Comparison of ENCODE assay signal across 21 mouse cellular contexts in the genomic region with DNA sequence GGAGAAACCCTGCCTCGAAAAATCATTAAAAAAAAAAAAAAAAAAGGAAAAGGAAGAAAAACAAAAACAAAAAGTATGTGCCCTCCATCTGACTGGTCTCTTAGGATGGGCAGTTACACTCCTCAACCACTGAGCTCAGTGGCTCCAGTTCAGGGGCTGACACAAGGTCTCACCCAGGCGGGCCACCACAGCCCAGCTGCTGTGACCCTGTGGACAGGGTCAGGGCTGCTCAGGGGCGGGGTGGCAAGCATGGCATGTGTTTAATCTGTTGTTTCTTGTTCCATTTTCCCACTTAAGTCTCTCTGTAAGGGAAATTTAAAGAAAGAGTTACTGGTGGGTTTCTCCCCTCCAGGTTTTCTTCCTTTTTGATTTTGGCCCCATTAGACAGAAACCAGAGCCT. TPM values are rescaled to one million over a fixed set of nuclear protein-coding genes. Genes with fewer than 3 reads are reported as not detected.
A peak's percentile ranks its signal among the peaks of the same experiment; 100 is the strongest.
DNase-seq lines count a peak whose midpoint lies in the region; ATAC-seq and TF ChIP-seq lines count a peak whose summit lies in the region.
"Had no signal": no experiment of that assay in that cellular context is flagged by ENCODE, and none has a peak within 500 bp of the region (broad histone marks: within the 10 kb centered on the region; RNA-seq: fewer than 3 reads in every experiment).

No protein-coding gene starts in this region.

- no peak for ATAC-seq in forebrain, embryonic 15.5 days (replicated peaks)
- no peak for ATAC-seq in intestine, embryonic 15.5 days
- ATAC-seq: CD4-positive, CD25-positive, alpha-beta regulatory T cell, adult 4 months; intestine, embryonic 16.5 days had no signal

- no peaks in the 10 kb centered on the region for H3K27me3 ChIP-seq in forebrain, embryonic 15.5 days
- no peaks in the 10 kb centered on the region for H3K27me3 ChIP-seq in intestine, embryonic 15.5 days (replicated peaks)
- H3K27me3 ChIP-seq: embryonic facial prominence, embryonic 12.5 days; heart, embryonic 15.5 days; kidney, embryonic 15.5 days had no signal

- 73% methylated on average over 3 of the region's 3 CpGs for WGBS in forebrain, embryonic 15.5 days
- 72% methylated on average over 3 of the region's 3 CpGs for WGBS in intestine, embryonic 15.5 days

- peak; percentile 27 for DNase-seq in adrenal gland, adult 2 months
- no peak for DNase-seq in adrenal gland, postnatal 4 days (ENCODE audit: low spot score in 2 of 2)
- peak; percentile 6 to 13 for DNase-seq in cerebellum, postnatal 10 days
- DNase-seq in cerebellum, postnatal 4 days (ENCODE audit: low spot score in 2 of 2), result no peak
- DNase-seq in gastrocnemius, adult 2 months, result no peak
- no peak for DNase-seq in gastrocnemius, postnatal 10 days
- DNase-seq: adrenal gland, postnatal 10 days; B cell, adult 2 months; gastrocnemius, postnatal 14 days; kidney, adult 2 months had no signal

- peak overlapping the region; percentile 71 for H3K27ac ChIP-seq in gastrocnemius, adult 2 months
- peak overlapping the region; percentile 82 for H3K27ac ChIP-seq in forebrain, embryonic 15.5 days (replicated peaks)
- H3K27ac ChIP-seq in intestine, embryonic 15.5 days, result no peak overlapping the region
- H3K27ac ChIP-seq: embryonic facial prominence, embryonic 12.5 days; heart, adult 2 months; heart, embryonic 15.5 days; hindbrain, embryonic 10.5 days; kidney, embryonic 15.5 days had no signal

- H3K4me1 ChIP-seq in forebrain, embryonic 15.5 days, result peaks cover 21% of the 10 kb centered on the region
- H3K4me1 ChIP-seq in intestine, embryonic 15.5 days (replicated peaks), result peaks cover 6% of the 10 kb centered on the region; the same call in 1 of the 2 replicates
- H3K4me1 ChIP-seq: embryonic facial prominence, embryonic 12.5 days had no signal

- intact Hi-C loops in gastrocnemius, adult 2 months (cut with DNase I), result loop anchor here (10.0 kb wide), 1 partner anchor 155 kb away; no protein-coding TSS in a partner anchor

- H3K36me3 ChIP-seq in forebrain, embryonic 15.5 days, result no peaks in the 10 kb centered on the region
- H3K36me3 ChIP-seq in intestine, embryonic 15.5 days, result no peaks in the 10 kb centered on the region
- H3K36me3 ChIP-seq: embryonic facial prominence, embryonic 12.5 days; G1E; heart, embryonic 15.5 days; hindbrain, embryonic 10.5 days; kidney, embryonic 15.5 days had no signal

- no peak overlapping the region for H3K4me3 ChIP-seq in gastrocnemius, adult 2 months
- no peak overlapping the region for H3K4me3 ChIP-seq in forebrain, embryonic 15.5 days
- no peak overlapping the region for H3K4me3 ChIP-seq in intestine, embryonic 15.5 days (replicated peaks)
- H3K4me3 ChIP-seq: embryonic facial prominence, embryonic 12.5 days; heart, adult 2 months; heart, embryonic 15.5 days; hindbrain, embryonic 10.5 days; kidney, embryonic 15.5 days had no signal

- no peak for TF ChIP-seq CTCF in gastrocnemius, adult 2 months (IDR thresholded peaks at IDR 0.05)

- H3K9me3 ChIP-seq in forebrain, embryonic 15.5 days, result no peaks in the 10 kb centered on the region
- no peaks in the 10 kb centered on the region for H3K9me3 ChIP-seq in intestine, embryonic 15.5 days
- H3K9me3 ChIP-seq: embryonic facial prominence, embryonic 12.5 days; G1E; heart, embryonic 15.5 days; hindbrain, embryonic 10.5 days; kidney, embryonic 15.5 days had no signal

- H3K9ac ChIP-seq in forebrain, embryonic 15.5 days (replicated peaks), result no peak overlapping the region
- no peak overlapping the region for H3K9ac ChIP-seq in intestine, embryonic 15.5 days
- H3K9ac ChIP-seq: embryonic facial prominence, embryonic 12.5 days; heart, embryonic 15.5 days; kidney, embryonic 15.5 days had no signal

- no peak overlapping the region for H3K4me2 ChIP-seq in forebrain, embryonic 15.5 days (replicated peaks)
- H3K4me2 ChIP-seq in intestine, embryonic 15.5 days (replicated peaks), result no peak overlapping the region
- H3K4me2 ChIP-seq: embryonic facial prominence, embryonic 12.5 days; heart, embryonic 11.5 days; heart, embryonic 15.5 days; kidney, embryonic 15.5 days had no signal

RNA-seq across cellular contexts. Expression of gene Camk2b, which starts 36.4 kb away (rescaled TPM):
- total RNA-seq in adrenal gland, adult 2 months (2021), result 10 to 100 TPM; 11.1 to 16.2 TPM
- polyA plus RNA-seq in adrenal gland, adult 2 months (2012; rRNA removed), result 10.2 and 12.0 TPM in 2 replicates
- 10 to 100 TPM; 24.7 to 28.2 TPM for total RNA-seq in adrenal gland, postnatal 4 days (2021)
- total RNA-seq in gastrocnemius, adult 2 months (2021), result 100 to 1,000 TPM; 108 to 128 TPM
- total RNA-seq in gastrocnemius, postnatal 10 days (2021), result 100 to 1,000 TPM; 188 to 190 TPM
- 119 and 121 TPM in 2 replicates for polyA plus RNA-seq in forebrain, embryonic 15.5 days (2015; fragmentation: Nextera tagmentation; extraction: Ambion mirVana)
- 5.3 and 5.9 TPM in 2 replicates for polyA plus RNA-seq in intestine, embryonic 15.5 days (2015; fragmentation: Nextera tagmentation; extraction: Ambion mirVana)
- polyA plus RNA-seq: G1E had no signal

Comparison
In these comparisons a context has a peak if more than half of its experiments do, and no peak if none do; other contexts are left out.
1. DNase-seq: peak in adrenal gland, adult 2 months (single experiment) and cerebellum, postnatal 10 days (2 of 2); none in adrenal gland, postnatal 4 days (0 of 2), cerebellum, postnatal 4 days (0 of 2), gastrocnemius, adult 2 months (single experiment) and gastrocnemius, postnatal 10 days (single experiment).